Mouse (Mus musculus) right cerebral cortex, postnatal 25 days (tissue): ENCODE measurements around the gene Safb2.

ENCODE experiments used
- DNase-seq: peaks from one replicate; pipeline ENCODE4 v3.0.0; 2022

The Safb2 gene

DNA sequence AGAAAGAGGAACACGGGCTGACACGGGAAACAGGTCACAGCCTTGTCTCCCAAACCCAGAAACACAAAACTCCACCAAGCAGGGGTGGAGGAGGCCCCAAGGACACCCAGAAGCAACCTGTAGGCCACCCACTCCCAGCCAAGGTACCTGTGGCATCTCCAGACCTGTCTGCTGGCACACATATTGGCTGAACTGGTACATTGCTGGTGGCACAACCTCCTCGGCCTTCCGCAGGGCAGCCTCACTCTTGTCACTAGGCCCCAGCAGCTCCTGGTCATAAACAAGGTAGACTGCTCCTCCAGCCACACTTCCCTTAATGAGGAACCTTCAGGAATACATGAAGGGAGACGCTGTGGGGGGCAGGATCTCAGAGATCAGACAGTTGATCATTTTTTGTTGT lies 24.3 kb upstream of the Safb2 start:
- DNase-seq: no peak

DNA sequence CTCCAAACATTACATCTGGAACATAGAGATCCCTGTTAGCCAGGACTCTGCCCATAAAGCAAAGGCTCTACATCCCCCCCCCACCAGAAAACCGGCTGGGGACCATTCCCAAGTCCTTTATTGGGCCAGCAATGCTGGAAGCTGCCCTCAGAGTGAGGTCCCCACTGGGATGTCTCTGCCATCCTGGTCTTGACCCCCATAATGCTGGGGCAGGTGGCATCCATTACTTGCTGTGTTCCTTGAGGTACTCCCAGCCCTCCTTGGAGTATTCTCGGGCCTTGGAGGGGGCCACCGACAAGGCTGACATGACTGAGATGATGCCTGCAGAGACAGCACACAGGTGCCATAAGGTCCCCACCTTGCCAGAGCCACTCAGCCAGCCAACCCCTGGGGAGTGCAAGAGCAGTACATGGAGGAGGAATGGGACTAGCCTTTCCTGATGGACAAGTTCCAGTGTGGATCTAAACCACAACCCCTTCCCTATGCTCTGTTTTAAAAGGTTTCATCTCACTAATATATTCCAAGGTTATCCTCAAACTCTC lies 23.2 kb upstream of the Safb2 start:
- DNase-seq: no peak

DNA sequence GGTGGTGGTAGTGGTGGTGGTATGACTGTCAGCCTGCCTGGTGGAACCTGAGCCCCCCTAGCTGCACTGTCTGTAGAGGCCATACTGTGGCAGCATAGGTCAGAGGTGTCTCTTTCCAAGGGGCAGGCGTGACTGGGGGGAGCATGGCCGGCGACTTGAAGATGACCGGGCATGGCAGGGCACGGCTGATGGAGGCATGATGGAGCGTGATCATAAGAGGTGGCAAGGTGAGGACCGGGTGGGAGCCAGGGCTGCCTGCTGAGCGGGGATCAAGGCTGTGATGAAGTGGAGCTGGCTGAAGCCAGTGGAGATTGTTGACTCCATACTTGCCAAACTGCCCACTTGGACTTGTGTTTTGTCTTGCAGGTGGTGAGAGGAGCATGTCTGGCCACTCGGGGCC lies 21.0 kb upstream of the Safb2 start:
- DNase-seq: no peak

DNA sequence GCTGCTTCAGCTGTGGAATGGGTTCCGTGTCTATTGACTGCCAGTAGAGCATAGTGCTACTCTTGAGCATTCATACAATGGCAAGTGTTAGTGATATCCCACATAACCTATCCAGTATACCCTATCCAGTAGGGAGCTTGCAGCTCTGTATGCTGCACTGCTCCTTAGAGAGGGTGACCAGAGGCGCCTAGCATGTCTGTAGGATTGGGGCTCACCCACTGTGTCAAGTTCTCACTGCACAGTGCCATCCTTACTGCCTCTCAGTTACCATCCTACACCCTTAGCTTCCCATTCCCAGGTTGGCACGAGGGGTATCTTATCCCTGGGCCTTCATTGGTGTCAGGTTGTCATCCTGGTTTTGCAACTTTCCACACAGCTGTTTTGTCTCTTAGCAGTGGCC lies 20.0 kb upstream of the Safb2 start:
- DNase-seq: no peak

DNA sequence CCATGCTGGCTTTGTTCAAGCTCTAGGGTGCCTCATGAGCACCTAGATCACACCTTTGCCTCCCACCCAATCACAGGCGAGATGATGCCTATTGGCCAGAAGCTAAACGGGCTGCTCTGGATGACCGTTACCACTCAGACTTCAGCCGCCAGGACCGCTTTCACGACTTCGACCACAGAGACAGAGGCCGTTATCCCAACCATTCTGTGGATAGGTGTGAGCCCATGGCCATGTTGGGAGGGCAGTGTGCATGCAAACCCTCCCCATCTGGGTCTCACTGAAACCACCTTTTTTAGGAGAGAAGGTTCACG lies 19.6 kb upstream of the Safb2 start:
- DNase-seq: no peak

GRCm38 (mm10) chr17:56603186-56604069 lies 19.0 kb upstream of the Safb2 start:
- no peak for DNase-seq

DNA sequence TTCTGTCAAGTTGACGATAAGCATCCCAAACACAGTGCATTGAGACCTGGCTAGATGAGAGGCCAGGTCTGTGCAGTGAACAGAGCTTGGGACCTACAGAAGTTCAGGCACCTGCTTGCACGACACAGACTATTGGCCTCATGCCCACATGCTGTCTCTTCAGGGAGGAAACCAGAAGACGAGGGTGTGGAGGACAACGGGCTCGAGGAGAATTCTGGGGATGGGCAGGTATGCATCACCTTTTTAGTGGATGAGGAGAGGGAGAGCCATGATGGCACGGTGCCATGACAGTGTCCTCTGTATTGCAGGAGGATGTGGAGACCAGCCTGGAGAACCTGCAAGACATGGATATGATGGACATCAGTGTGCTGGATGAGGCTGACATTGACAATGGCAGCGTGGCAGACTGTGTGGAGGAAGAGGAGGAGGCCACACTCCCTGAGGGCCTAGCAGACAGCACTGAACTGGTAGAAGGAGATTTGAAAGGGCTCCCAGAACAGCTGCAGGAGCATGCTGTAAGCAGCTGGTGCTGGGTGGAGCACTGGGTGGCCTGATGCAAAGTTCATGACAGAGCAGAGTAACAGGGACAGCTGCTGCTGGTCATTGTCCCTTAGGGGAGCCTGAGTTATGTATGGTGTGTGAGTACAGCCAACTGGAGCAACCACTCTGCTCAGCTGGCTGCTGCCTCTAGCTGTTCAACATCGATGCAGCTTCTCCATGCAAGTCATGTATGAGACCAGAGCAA lies 9.3 kb upstream of the Safb2 start:
- DNase-seq: no peak

DNA sequence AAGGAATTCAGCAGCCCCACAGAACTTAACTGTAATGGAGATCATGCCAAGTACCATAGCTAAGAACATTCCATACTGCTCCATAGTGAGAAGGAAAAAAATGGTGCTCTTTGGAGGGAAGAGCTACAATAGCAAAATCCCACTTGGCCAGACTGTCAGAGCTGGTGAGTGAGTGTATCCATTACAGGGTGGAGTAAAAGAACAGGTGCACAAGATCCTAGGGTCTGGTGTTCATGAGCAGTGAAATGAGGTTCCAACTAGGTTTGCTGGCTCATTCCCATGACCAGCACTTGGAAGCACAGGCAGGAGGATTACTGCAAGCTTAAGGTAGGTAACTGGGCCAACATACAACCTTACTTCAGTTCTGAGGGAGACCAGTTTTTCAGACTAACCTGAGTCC lies 8.2 kb upstream of the Safb2 start:
- DNase-seq: no peak

DNA sequence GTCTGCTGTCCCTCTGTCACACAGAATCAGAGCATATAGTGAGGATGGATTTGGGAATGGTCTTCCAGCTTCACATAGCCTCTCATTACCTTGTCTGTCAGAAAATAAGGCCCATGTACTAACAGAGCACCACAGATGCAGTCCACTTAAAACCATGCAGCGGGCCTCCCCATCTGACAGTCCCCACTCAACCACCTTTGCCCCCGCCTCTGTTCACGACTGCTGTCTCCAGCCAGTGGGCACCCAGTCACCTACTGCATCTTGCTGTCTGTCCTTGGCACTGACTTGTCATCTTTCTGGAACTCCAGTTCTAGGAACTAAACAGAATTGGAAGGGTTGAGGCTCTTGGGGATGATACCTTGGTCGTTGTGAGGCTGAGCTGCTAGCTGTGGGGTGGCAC lies 4.5 kb upstream of the Safb2 start:
- no peak for DNase-seq

GRCm38 (mm10) chr17:56587773-56588172 lies 3.4 kb upstream of the Safb2 start:
- DNase-seq: no peak

DNA sequence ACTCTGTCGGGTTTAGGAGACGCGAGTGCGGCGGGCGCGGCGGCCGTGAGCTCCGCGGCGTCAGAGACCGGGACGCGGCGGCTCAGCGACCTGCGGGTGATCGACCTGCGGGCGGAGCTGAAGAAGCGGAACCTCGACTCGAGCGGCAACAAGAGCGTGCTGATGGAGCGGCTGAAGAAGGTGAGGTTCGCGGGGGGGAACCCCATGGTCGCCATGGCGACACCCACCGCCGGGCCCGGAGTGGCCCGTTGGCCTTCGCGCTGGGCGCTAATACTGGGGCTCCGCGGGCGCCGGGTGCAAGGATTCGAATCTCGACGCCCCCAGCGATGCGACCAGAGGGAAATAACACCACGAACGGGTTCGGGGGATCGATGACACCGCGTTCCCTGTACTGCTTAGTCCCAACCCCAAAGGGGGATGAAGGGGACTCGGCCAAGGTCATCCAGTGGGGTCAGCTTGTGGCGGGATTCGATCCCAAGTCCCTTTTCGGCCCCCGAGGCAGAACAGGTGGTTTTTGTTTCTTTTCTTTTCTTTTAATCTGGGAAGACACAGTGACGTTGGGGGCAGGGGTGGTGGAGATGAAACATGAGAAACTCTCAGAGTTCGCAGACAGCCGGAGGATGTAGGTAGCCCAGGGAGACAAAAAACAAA lies 911 bp upstream of the Safb2 start:
- no peak for DNase-seq

GRCm38 (mm10) chr17:56583611-56584256 lies 651 bp downstream of the Safb2 start:
- peak; percentile 32 for DNase-seq

DNA sequence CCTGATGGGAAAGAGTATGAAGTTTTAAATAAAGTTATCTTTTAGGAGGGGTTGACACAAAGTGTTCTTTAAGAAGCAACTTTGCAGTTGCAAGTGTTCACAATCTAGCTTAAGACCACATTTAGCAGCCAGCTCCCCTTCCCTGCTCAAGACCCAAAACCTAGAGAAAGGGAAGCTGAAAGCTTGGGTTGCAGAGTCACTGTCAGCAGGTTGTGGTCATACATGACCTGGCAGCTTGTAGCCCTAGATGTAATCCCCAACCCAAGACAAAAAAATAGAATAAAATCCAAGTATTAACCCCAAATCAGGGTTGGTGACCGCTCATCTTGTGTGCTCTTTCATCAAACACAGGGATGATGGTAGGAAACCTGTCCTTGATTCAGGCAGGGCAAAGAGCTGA lies 1.3 kb downstream of the Safb2 start:
- no peak for DNase-seq

GRCm38 (mm10) chr17:56572939-56573338 lies 11.4 kb downstream of the Safb2 start:
- DNase-seq: no peak

- no peak for DNase-seq
Observed at GRCm38 (mm10) chr17:56572154-56572553, 12.2 kb downstream of the Safb2 start.

DNA sequence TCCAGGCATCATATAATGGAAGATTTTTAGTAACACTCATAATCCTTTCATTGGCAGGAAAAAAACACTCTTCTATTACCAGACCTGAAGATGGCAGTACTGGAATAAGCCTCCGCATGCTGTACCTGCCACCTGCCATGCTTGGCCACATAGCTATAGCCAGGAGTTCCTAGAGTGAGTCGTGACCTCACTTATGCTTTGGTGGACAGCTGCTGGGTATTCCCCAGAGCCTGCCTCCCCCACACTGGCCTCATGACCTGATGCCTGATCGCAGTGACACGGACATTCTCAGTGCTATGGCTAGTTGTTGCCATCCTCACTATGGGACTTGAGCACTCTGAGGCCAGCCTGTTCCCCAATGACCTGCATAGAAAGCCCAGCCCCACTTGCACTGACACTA lies 14.1 kb downstream of the Safb2 start:
- DNase-seq: no peak

GRCm38 (mm10) chr17:56567370-56567769 lies 17.0 kb downstream of the Safb2 start:
- DNase-seq: no peak

GRCm38 (mm10) chr17:56566918-56567317 lies 17.5 kb downstream of the Safb2 start:
- no peak for DNase-seq

GRCm38 (mm10) chr17:56566293-56566692 lies 18.1 kb downstream of the Safb2 start:
- no peak for DNase-seq

DNA sequence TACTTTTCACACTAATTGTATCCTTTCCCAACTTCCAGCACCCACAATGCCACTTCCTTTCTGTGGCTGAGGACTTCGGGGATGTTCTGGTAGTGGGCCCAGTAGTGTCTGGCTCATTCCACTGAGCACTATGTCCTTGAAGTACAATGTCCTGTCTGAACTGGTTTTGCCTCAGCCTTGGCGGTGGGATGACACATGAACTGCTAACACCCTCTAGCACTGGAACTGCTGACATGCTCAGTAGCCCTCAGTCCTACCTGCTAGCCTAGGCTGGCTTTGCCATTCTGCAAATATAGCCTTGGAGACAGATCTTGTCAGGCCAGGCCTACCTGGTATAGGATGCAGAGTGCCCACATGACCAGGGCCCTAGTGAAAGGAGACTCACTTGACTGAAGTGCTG lies 22.5 kb downstream of the Safb2 start:
- no peak for DNase-seq

DNA sequence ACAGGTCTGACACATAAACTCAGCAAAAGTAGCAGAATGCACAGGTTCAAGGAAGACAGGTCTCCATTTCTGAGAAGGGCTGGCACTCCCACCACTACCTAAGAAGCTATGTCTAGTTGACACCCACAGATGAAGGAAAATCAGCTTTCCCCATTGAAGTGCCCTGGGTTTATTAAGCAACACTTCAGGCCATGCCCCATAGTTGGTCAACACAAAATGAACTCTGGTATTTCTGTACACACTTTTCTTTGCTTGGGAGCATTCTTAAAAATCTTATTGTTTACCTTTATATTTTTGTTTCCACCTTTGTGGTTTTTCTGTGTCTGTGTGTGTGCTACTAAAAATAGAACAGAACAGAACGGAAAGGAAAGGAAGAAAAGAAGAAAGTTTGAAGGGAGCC lies 24.3 kb downstream of the Safb2 start:
- no peak for DNase-seq

GRCm38 (mm10) chr17:56559386-56559785 lies 25.0 kb downstream of the Safb2 start:
- DNase-seq: no peak

- DNase-seq: peak; percentile 68
Observed at GRCm38 (mm10) chr17:56558448-56558847, 25.9 kb downstream of the Safb2 start.
